Mouse (Mus musculus) midbrain, embryonic 14.5 days (tissue): ENCODE measurements at regions not wholly inside any gene's neighbourhood (a gene's known extent, or its start where the extent isn't known, plus 50 kb on each side); places are given as distances from the start of the nearest gene placed in this dataset.

Source experiments
- ATAC-seq: fragments of 200-750 bp; cut with Nextera tagmentation; 2 replicates; pipeline ENCODE4 v1.8.0; 2017; ENCODE audit warnings: moderate number of reproducible peaks, moderate library complexity; ENCODE audit not compliant: low FRiP score, low TSS enrichment
- DNase-seq: peaks from one replicate; pipeline ENCODE4 v3.0.0-alpha.2; 2015
- H3K27ac ChIP-seq: fragments of 300-500 bp; sonication (generic); replicated peaks from 2 replicates; pipeline ENCODE4 v1.5.1; 2014; ENCODE audit warnings: mild to moderate bottlenecking, low read depth, low read length, moderate library complexity
- H3K27me3 ChIP-seq: fragments of 300-500 bp; sonication (generic); 2 replicates; pipeline ENCODE4 v1.6.1; 2014; ENCODE audit warnings: low read length, control low read depth, mixed read lengths; ENCODE audit not compliant: control insufficient read depth, insufficient read depth
- H3K36me3 ChIP-seq: fragments of 300-500 bp; sonication (generic); 2 replicates; pipeline ENCODE4 v1.6.1; 2014; ENCODE audit warnings: low read length, control low read depth; ENCODE audit not compliant: control insufficient read depth, insufficient read depth
- H3K4me1 ChIP-seq: fragments of 300-500 bp; sonication (generic); 2 replicates; pipeline ENCODE4 v1.6.1; 2014; ENCODE audit warnings: mild to moderate bottlenecking, antibody characterized with exemption, low read length, control low read depth; ENCODE audit not compliant: control insufficient read depth, insufficient read depth
- H3K4me2 ChIP-seq: fragments of 300-500 bp; sonication (generic); 2 replicates; pipeline ENCODE4 v1.6.1; 2014; ENCODE audit warnings: mild to moderate bottlenecking, low read length, moderate library complexity
- H3K4me3 ChIP-seq: fragments of 300-500 bp; sonication (generic); replicated peaks from 2 replicates; pipeline ENCODE4 v1.5.1; 2014; ENCODE audit warnings: low read depth, low read length
- H3K9ac ChIP-seq: fragments of 300-500 bp; sonication (generic); replicated peaks from 2 replicates; pipeline ENCODE4 v1.6.1; 2014; ENCODE audit warnings: mild to moderate bottlenecking, low read length, moderate library complexity
- H3K9me3 ChIP-seq: fragments of 300-500 bp; sonication (generic); 2 replicates; pipeline ENCODE4 v1.6.1; 2016; ENCODE audit warnings: low read length, control low read depth, mixed read lengths; ENCODE audit not compliant: control insufficient read depth
- WGBS: fragments of 180-500 bp; shearing (Covaris S2); extraction: QIAGEN DNeasy Blood & Tissue Kit; methylation state at CpG from one replicate; pipeline ENCODE4 v1.1.7; 2014; 5-methylcytosine and 5-hydroxymethylcytosine counted together

DNA sequence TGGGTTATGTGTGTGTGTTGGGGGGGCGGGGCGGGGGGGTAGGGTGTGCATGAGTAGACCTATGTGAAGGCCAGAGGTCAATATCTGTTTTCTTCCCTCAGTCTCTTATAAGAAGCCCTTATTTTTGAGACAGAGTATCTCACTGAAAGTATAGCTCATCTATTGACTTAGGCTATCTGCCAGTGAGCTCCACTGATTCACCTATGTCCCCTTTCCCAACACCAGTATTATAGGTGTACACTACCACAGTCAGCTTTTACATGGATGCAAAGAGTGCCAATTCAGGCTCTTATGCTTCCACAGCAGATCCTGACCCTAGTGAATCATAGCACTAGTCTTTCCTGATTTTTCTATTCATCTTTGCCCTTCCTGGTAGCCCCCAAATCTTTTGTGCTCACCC, 134.7 kb downstream of the Hsd17b3 start:
- Histone ChIP-seq H3K36me3 (no peaks in the 10 kb centered on the region), H3K9me3 (no peaks in the 10 kb centered on the region), H3K9ac (no peak overlapping the region), H3K27ac (no peak overlapping the region), H3K4me2 (no peak overlapping the region), H3K4me3 (no peak overlapping the region), H3K27me3 (peaks cover 20% of the 10 kb centered on the region; the same call in 1 of the 2 replicates), H3K4me1 (0 out of 2 replicates have a peak, but pooled peaks cover 3% of the 10 kb centered on the region)
- DNase-seq (no peak), ATAC-seq (no peak)
- 95% methylated on average over 2 of the region's 2 CpGs for WGBS

DNA sequence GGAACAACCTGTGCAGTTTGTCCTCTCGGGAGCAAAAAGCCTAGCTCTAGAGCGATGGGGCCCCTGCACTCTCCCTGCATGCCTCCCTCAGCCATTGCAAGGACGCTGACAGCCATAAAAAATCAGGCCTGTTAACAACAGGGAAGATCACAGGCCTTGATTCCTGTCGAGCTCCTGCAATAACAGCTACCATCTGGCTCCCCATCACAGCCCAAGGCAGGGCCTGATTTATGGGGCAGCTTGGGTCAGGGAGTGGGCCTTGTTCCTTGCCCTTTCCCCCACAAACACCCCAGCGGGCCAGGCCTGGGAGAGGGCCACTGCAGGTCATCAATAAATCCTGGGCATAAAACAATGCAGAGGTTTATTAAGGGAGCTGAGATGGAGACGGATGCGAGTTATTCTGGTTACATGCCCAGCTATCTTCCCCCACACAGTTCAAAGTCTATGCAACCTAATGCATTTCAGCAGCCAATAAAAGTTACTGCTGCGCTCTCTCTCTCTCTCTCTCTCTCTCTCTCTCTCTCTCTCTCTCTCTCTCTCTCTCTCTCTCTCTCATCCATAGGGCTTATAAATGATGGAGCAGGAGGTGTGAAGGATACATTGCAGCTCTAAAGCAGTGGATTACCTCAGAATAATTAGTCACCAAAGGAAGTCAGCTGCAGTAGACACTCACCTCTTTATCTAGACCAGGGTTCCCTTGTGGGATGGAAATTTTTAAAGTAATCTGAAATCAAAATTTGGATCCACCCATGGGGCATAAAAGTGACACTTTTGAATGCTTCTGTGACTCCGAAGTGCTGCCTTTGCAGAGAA, 136.9 kb downstream of the Hsd17b3 start:
- Histone ChIP-seq H3K9me3 (no peaks in the 10 kb centered on the region), H3K4me1 (0 out of 2 replicates have a peak, but pooled peaks cover 3% of the 10 kb centered on the region), H3K4me3 (no peak overlapping the region), H3K36me3 (no peaks in the 10 kb centered on the region), H3K27me3 (peaks cover 40% of the 10 kb centered on the region), H3K27ac (no peak overlapping the region), H3K4me2 (no peak overlapping the region), H3K9ac (no peak overlapping the region)
- peak; percentile 12 for DNase-seq
- ATAC-seq = no peak
- 45% methylated on average over 9 of the region's 9 CpGs for WGBS

- no peak for DNase-seq
Measured at GRCm38 (mm10) chr13:63951136-63951535, 136.1 kb downstream of the Ercc6l2 start.

More at GRCm38 (mm10) chr13:63951136-63951535, 136.1 kb downstream of the Ercc6l2 start:
- ATAC-seq = no peak
- WGBS = 78% methylated on average over 8 of the region's 8 CpGs
- no peak overlapping the region for H3K4me3 ChIP-seq
- no peaks in the 10 kb centered on the region for H3K9me3 ChIP-seq
- H3K36me3 ChIP-seq = no peaks in the 10 kb centered on the region
- H3K27me3 ChIP-seq = peaks cover 45% of the 10 kb centered on the region
- no peak overlapping the region for H3K27ac ChIP-seq
- no peak overlapping the region for H3K4me2 ChIP-seq
- no peak overlapping the region for H3K9ac ChIP-seq
- H3K4me1 ChIP-seq = 0 out of 2 replicates have a peak, but pooled peaks cover 3% of the 10 kb centered on the region
